Mouse (Mus musculus) MEL (cell line): ENCODE data around the gene Ldb1. TPM values are rescaled to one million over a fixed set of nuclear protein-coding genes. Genes with fewer than 3 reads are reported as not detected.

Source experiments
- DNase-seq: peaks from one replicate; pipeline ENCODE4 v3.0.0; 2011; ENCODE audit warnings: low read depth, low spot score
- H3K27ac ChIP-seq: 2 replicates; pipeline ENCODE4 v1.5.1; 2012; ENCODE audit warnings: low read depth, mild to moderate bottlenecking, control low read depth, low read length, moderate library complexity; ENCODE audit not compliant: control insufficient read depth
- H3K27me3 ChIP-seq, 2 experiments: fragments of 150-350 bp in 1 of 2; sonication (generic) in 1 of 2; 2 replicates each; pipeline ENCODE4 v1.6.1; 2012; ENCODE audit warnings: low read length in 2 of 2, mild to moderate bottlenecking in 2 of 2, improper control_type of control experiment in 1 of 2, moderate library complexity in 1 of 2; ENCODE audit not compliant: insufficient read depth in 2 of 2, control insufficient read depth in 1 of 2
- H3K36me3 ChIP-seq, 2 experiments: 2 replicates each; pipeline ENCODE4 v1.6.1; 2012 to 2014; ENCODE audit warnings: low read length in 2 of 2, improper control_type of control experiment in 1 of 2, inconsistent platforms in 1 of 2, mild to moderate bottlenecking in 1 of 2; ENCODE audit not compliant: insufficient read depth in 2 of 2, control insufficient read depth in 1 of 2
- H3K4me1 ChIP-seq, 2 experiments: fragments of 150-350 bp in 1 of 2; sonication (generic) in 1 of 2; 2 replicates each; pipeline ENCODE4 v1.6.1; 2012; ENCODE audit warnings: low read length in 2 of 2, improper control_type of control experiment in 1 of 2, mild to moderate bottlenecking in 1 of 2; ENCODE audit not compliant: insufficient read depth in 2 of 2, control insufficient read depth in 1 of 2
- H3K4me3 ChIP-seq, 2 experiments: fragments of 150-350 bp in 1 of 2; sonication (generic) in 1 of 2; 2 replicates each; pipeline ENCODE4 v1.5.1; 2012; ENCODE audit warnings: low read depth in 2 of 2, low read length in 2 of 2, mild to moderate bottlenecking in 2 of 2, moderate library complexity in 2 of 2, control low read depth in 1 of 2, improper control_type of control experiment in 1 of 2; ENCODE audit not compliant: control insufficient read depth in 1 of 2, insufficient read depth in 1 of 2
- H3K79me2 ChIP-seq: 2 replicates; pipeline ENCODE4 v1.6.1; 2012; ENCODE audit warnings: mild to moderate bottlenecking, low read length, moderate library complexity; ENCODE audit not compliant: control insufficient read depth, poor library complexity, insufficient read depth
- H3K9ac ChIP-seq: 2 replicates; pipeline ENCODE4 v1.6.1; 2012; ENCODE audit warnings: low read depth, mild to moderate bottlenecking, control low read depth, low read length, moderate library complexity; ENCODE audit not compliant: control insufficient read depth, poor library complexity, severe bottlenecking
- H3K9me3 ChIP-seq: fragments of 150-350 bp; sonication (generic); replicated peaks from 2 replicates; pipeline ENCODE4 v1.6.1; 2012; ENCODE audit warnings: mild to moderate bottlenecking, low read length, improper control_type of control experiment, moderate library complexity; ENCODE audit not compliant: insufficient read depth
- CHD2 ChIP-seq: IDR thresholded peaks from 2 replicates; pipeline ENCODE4 v1.6.1; 2011; ENCODE audit warnings: low read length, improper control_type of control experiment
- E2F4 ChIP-seq: IDR thresholded peaks from 2 replicates; pipeline ENCODE4 v1.6.1; 2011; ENCODE audit warnings: low read depth, low read length, improper control_type of control experiment, borderline replicate concordance
- KAT2A ChIP-seq: conservative IDR thresholded peaks from 2 replicates; pipeline ENCODE4 v1.6.1; 2012; ENCODE audit warnings: low read depth, low read length, improper control_type of control experiment, inconsistent platforms
- MAFK ChIP-seq: IDR thresholded peaks from 2 replicates; pipeline ENCODE4 v1.6.1; 2011; ENCODE audit warnings: low read depth, mild to moderate bottlenecking, low read length, improper control_type of control experiment, borderline replicate concordance
- MAX ChIP-seq: IDR thresholded peaks from 2 replicates; pipeline ENCODE4 v1.6.1; 2011; ENCODE audit warnings: low read length, improper control_type of control experiment
- MAZ ChIP-seq: IDR thresholded peaks from 2 replicates; pipeline ENCODE4 v1.6.1; 2012; ENCODE audit warnings: low read depth, mild to moderate bottlenecking, inconsistent platforms, low read length, improper control_type of control experiment
- MEF2A ChIP-seq: IDR thresholded peaks from 2 replicates; pipeline ENCODE4 v1.6.1; 2014; ENCODE audit warnings: low read depth, mild to moderate bottlenecking, inconsistent platforms, low read length, improper control_type of control experiment; ENCODE audit not compliant: poor library complexity, insufficient replicate concordance, severe bottlenecking; ENCODE audit errors: extremely low read depth
- MYC ChIP-seq: IDR thresholded peaks from 2 replicates; pipeline ENCODE4 v1.6.1; 2011; ENCODE audit warnings: low read depth, mild to moderate bottlenecking, low read length, improper control_type of control experiment, moderate library complexity
- POLR2A ChIP-seq, 2 experiments: IDR thresholded peaks; 2 replicates each; pipeline ENCODE4 v1.6.1; 2011 to 2012; ENCODE audit warnings: low read length in 2 of 2, mild to moderate bottlenecking in 2 of 2, control low read depth in 1 of 2, improper control_type of control experiment in 1 of 2, low read depth in 1 of 2, moderate library complexity in 1 of 2; ENCODE audit not compliant: control insufficient read depth in 1 of 2, insufficient read depth in 1 of 2, poor library complexity in 1 of 2
- POLR2AphosphoS2 ChIP-seq: IDR thresholded peaks from 2 replicates; pipeline ENCODE4 v1.6.1; 2011; ENCODE audit warnings: low read length, improper control_type of control experiment
- RAD21 ChIP-seq: IDR thresholded peaks from 2 replicates; pipeline ENCODE4 v1.6.1; 2011; ENCODE audit warnings: mild to moderate bottlenecking, low read depth, low read length, improper control_type of control experiment
- TAL1 ChIP-seq: IDR thresholded peaks from 2 replicates; pipeline ENCODE4 v1.6.1; 2012; ENCODE audit warnings: mild to moderate bottlenecking, inconsistent platforms, low read length, moderate library complexity, mixed read lengths
- ZC3H11A ChIP-seq: IDR thresholded peaks from 2 replicates; pipeline ENCODE4 v1.6.1; 2012; ENCODE audit warnings: low read depth, mild to moderate bottlenecking, inconsistent platforms, low read length, improper control_type of control experiment
- polyA plus RNA-seq, 2 experiments: library from polyadenylated mRNA; stranded (reverse) in 1 of 2; unstranded in 1 of 2; fragments of >175 nt in 1 of 2; fragments of >200 nt in 1 of 2; gene quantifications; 2 replicates each; pipeline versions ENCODE4 v1.2.1 to v1.2.4; 2012; ENCODE audit warnings: low replicate concordance in 2 of 2, low read depth in 1 of 2; ENCODE audit not compliant: insufficient read length in 2 of 2, insufficient read depth in 1 of 2, missing spikeins in 1 of 2
- total RNA-seq: library from RNA; depleted of rRNA; stranded (reverse); fragments of 300-350 nt; gene quantifications from 2 replicates; pipeline ENCODE4 v1.2.3, GENCODE M21; 2012

Ldb1 gene
- total and polyA plus RNA-seq, 3 experiments, result 357 to 842 (median 632) TPM

DNA sequence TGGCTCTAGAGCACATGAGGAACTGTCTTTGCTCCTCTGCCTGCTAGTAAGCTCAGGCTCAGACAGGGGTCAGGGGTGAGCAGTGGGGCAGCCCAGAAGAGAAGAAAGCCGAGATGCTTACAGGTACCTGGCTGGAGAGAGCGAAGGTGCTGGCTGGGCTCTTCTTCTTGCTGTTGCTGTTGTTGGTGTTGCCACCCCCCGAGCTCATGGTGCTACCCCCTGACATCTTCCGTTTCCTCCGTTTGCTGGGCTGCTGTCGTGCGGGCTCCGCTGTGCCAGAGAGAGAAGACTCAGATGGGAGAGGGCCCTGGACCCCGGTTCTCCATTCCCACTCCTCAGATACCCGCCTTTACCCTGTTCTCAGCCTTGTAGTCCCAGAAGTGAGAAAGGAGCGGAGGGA is 11.1 kb downstream of the Ldb1 start:
- H3K4me1 ChIP-seq, result peaks cover 0 to 21% of the 10 kb centered on the region in 2 experiments; a peak in 3 of 4 replicates
- H3K36me3 ChIP-seq, result peaks cover 21 to 22% of the 10 kb centered on the region in 2 experiments
- H3K27me3 ChIP-seq, result no peaks in the 10 kb centered on the region
- H3K27ac ChIP-seq, result no peak overlapping the region
- no peaks in the 10 kb centered on the region for H3K9me3 ChIP-seq
- H3K79me2 ChIP-seq, result peaks cover 42% of the 10 kb centered on the region
- no peak for TF ChIP-seq MEF2A
- TF ChIP-seq KAT2A, result no peak
- no peak for TF ChIP-seq MAX
- TF ChIP-seq POLR2AphosphoS2, result peak; percentile 31; the same call in 1 of the 2 replicates
- DNase-seq, result no peak
- no peak overlapping the region for H3K9ac ChIP-seq
- no peak overlapping the region for H3K4me3 ChIP-seq

DNA sequence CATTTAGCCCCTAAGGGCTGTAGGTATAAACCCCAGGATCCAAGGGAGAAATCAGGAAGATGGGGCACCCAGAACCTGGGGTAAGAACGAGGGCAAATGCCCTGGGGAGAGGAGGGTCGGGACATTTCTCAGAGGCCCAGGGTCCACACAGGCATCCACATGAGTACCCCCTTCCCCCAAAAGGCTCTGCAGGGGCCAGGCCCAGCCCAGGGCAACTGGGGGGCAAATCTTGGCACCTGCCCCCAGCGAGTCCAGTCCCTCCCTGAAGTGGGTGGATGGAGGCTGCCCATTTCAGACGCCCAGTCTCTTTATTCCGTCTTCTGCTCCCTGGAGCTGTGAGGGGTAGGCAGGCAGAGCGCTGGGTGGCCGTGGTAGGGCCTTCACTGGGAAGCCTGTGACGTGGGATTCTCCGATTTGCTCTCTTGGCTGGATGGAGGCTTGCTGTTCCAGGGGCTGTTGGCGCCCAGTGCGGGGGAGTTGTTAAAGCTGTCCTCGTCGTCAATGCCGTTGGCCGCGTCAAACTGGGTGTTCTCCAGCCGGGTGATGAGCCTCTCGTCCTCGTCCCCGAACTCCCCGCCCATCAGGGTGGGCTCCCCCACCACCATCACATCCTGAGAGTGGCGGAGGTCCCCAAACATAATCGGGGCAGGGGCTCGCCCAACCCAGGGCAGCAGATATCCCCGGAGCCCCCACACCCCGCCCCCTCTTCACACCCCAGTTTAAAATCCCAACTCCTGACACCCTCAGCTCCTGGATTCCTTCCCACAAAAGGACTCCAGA is 12.1 kb downstream of the Ldb1 start:
- TF ChIP-seq ZC3H11A (no peak), E2F4 (no peak), POLR2AphosphoS2 (no peak), MYC (no peak), MAFK (no peak), CHD2 (no peak), MAZ (no peak), TAL1 (no peak)
- H3K36me3 ChIP-seq, result peaks cover 21 to 22% of the 10 kb centered on the region in 2 experiments
- no peak overlapping the region for H3K27ac ChIP-seq

DNA sequence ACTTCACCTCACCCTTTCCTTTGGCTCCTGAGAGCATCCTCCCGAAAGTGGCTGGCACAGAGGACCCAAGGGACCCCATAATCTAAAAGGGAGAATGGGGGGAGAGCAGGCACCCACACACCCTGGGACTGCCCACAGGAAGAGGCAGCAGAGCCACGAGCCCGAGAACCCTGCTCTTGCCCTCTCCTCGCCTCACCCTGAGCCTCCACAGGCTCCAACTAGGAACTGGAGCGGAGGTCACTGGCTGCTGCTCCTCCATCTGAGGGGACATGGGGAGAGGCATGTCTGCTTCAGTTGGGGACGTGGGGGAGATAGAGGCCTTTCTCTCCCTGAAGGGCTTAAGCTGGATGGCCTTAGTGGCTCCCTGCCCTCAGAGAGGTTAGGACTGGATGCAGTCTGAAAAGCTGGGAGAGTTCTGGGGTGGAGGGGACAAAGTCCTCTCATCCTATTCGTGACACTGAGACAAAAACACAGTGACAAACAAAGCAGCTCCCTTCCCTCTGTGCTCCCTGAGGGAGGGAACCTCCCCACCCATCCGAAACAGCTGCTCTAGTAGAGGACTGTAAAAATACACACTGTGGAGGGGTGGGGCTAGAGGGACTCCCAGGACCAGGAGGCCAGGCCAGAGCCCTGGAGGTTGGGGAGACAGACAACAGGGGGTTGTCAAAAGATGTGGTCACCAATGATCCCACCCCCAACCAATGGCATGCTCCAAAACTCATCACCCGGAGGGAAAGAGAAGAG is 13.2 kb downstream of the Ldb1 start:
- Histone ChIP-seq H3K4me1 (peaks cover 0 to 20% of the 10 kb centered on the region in 2 experiments; a peak in 3 of 4 replicates), H3K79me2 (peaks cover 25% of the 10 kb centered on the region), H3K4me3 (no peak overlapping the region), H3K27ac (no peak overlapping the region), H3K9ac (no peak overlapping the region), H3K27me3 (no peaks in the 10 kb centered on the region), H3K9me3 (no peaks in the 10 kb centered on the region), H3K36me3 (peaks cover 20 to 22% of the 10 kb centered on the region in 2 experiments)
- TF ChIP-seq RAD21, result no peak
- peak in 1 of 2 experiments; percentile 59; a peak in 1 of 4 replicates for TF ChIP-seq POLR2A (IDR thresholded peaks at IDR 0.05; ENCODE audit: control insufficient read depth in 1 of 2, insufficient read depth in 1 of 2, low read depth in 1 of 2, low read length in 2 of 2, poor library complexity in 1 of 2)
- TF ChIP-seq POLR2AphosphoS2, result peak; percentile 33
- peak; percentile 44 for DNase-seq

More for the DNA sequence above, 12.1 kb downstream of the Ldb1 start:
- H3K9me3 ChIP-seq, result no peaks in the 10 kb centered on the region
- peaks cover 0 to 21% of the 10 kb centered on the region in 2 experiments; a peak in 3 of 4 replicates for H3K4me1 ChIP-seq
- no peak for DNase-seq
- H3K9ac ChIP-seq, result no peak overlapping the region
- no peak overlapping the region for H3K4me3 ChIP-seq
- H3K27me3 ChIP-seq, result no peaks in the 10 kb centered on the region
- peaks cover 32% of the 10 kb centered on the region for H3K79me2 ChIP-seq
